Mouse (Mus musculus) thymus, postnatal 0 days (tissue): ENCODE results near the gene Pld1. TPM values are rescaled to one million over a fixed set of nuclear protein-coding genes. Genes with fewer than 3 reads are reported as not detected.
A peak's percentile ranks its signal among the peaks of the same experiment; 100 is the strongest.

ENCODE experiments used
- DNase-seq: peaks from one replicate; pipeline ENCODE4 v3.0.0-alpha.2; 2015; ENCODE audit warnings: low spot score
- polyA plus RNA-seq: library from polyadenylated mRNA; unstranded; fragments of >200 nt; fragmentation: Nextera tagmentation; extraction: Ambion mirVana; gene quantifications from 2 replicates; pipeline ENCODE4 v1.2.1, GENCODE M21; 2015

Gene Pld1
- polyA plus RNA-seq, 1 experiment from 2014 or later, result 3.6 TPM

GRCm38 (mm10) chr3:27987891-27988536 lies 49.5 kb downstream of the Pld1 start:
- DNase-seq, result no peak

- DNase-seq, result no peak
Observed at GRCm38 (mm10) chr3:27991100-27991703, 52.7 kb downstream of the Pld1 start.

GRCm38 (mm10) chr3:27994175-27994990 lies 55.9 kb downstream of the Pld1 start:
- no peak for DNase-seq

- DNase-seq, result no peak
Observed at GRCm38 (mm10) chr3:28004321-28004720, 65.8 kb downstream of the Pld1 start.

GRCm38 (mm10) chr3:28007684-28008083 lies 69.2 kb downstream of the Pld1 start:
- no peak for DNase-seq

- no peak for DNase-seq
Observed at GRCm38 (mm10) chr3:28008369-28008768, 69.9 kb downstream of the Pld1 start.

GRCm38 (mm10) chr3:28012177-28012576 lies 73.7 kb downstream of the Pld1 start:
- DNase-seq, result no peak

GRCm38 (mm10) chr3:28013441-28013840 lies 74.9 kb downstream of the Pld1 start:
- DNase-seq, result no peak

- no peak for DNase-seq
Observed at GRCm38 (mm10) chr3:28017002-28017401, 78.5 kb downstream of the Pld1 start.

- no peak for DNase-seq
Observed at GRCm38 (mm10) chr3:28019727-28020126, 81.2 kb downstream of the Pld1 start.

- DNase-seq, result no peak
Observed at GRCm38 (mm10) chr3:28020404-28020803, 81.9 kb downstream of the Pld1 start.

- DNase-seq, result no peak
Observed at GRCm38 (mm10) chr3:28022191-28022590, 83.7 kb downstream of the Pld1 start.

- no peak for DNase-seq
Observed at GRCm38 (mm10) chr3:28026876-28027275, 88.4 kb downstream of the Pld1 start.

- no peak for DNase-seq
Observed at GRCm38 (mm10) chr3:28028456-28028855, 90.0 kb downstream of the Pld1 start.

- no peak for DNase-seq
Observed at GRCm38 (mm10) chr3:28030860-28031259, 92.4 kb downstream of the Pld1 start.

GRCm38 (mm10) chr3:28031643-28032243 lies 93.2 kb downstream of the Pld1 start:
- peak; percentile 58 for DNase-seq

- DNase-seq, result no peak
Observed at GRCm38 (mm10) chr3:28033898-28034297, 95.4 kb downstream of the Pld1 start.

GRCm38 (mm10) chr3:28034707-28035333 lies 96.3 kb downstream of the Pld1 start:
- DNase-seq, result no peak

- DNase-seq, result no peak
Observed at GRCm38 (mm10) chr3:28037320-28037932, 98.9 kb downstream of the Pld1 start.

- DNase-seq, result no peak
Observed at GRCm38 (mm10) chr3:28038106-28038505, 99.6 kb downstream of the Pld1 start.

- DNase-seq, result peak; percentile 5
Observed at GRCm38 (mm10) chr3:28039760-28040159, 101.3 kb downstream of the Pld1 start.
